Mouse (Mus musculus): ENCODE data around the gene Tmem179.

- TF ChIP-seq GATA1 (IDR thresholded peaks at IDR 0.05; ENCODE audit: borderline replicate concordance, low read length) (no peak), FLI1 (IDR thresholded peaks at IDR 0.05; ENCODE audit: low read length) (no peak)
Observed at GRCm38 (mm10) chr12:112562462-112562861, 45.9 kb upstream of the Tmem179 start.
